Mouse (Mus musculus) liver, adult 2 months (tissue): Measurements from ENCODE around the gene Smim6. TPM values are rescaled to one million over a fixed set of nuclear protein-coding genes. Genes with fewer than 3 reads are reported as not detected.
A peak's percentile ranks its signal among the peaks of the same experiment; 100 is the strongest.

Source experiments
- DNase-seq: peaks from one replicate; pipeline ENCODE4 v3.0.0-alpha.2; 2011; ENCODE audit warnings: low read depth, low spot score; ENCODE audit errors: extremely low read depth
- H3K27ac ChIP-seq: fragments of 200-500 bp; replicated peaks from 2 replicates; pipeline ENCODE4 v1.5.1; 2012; ENCODE audit warnings: low read depth, mild to moderate bottlenecking, control low read depth, inconsistent platforms, low read length; ENCODE audit not compliant: insufficient read depth
- H3K27me3 ChIP-seq: fragments of 200-500 bp; 2 replicates; pipeline ENCODE4 v1.6.1; 2012; ENCODE audit warnings: mild to moderate bottlenecking, moderate library complexity, low read length, inconsistent platforms; ENCODE audit not compliant: control insufficient read depth, insufficient read depth
- H3K36me3 ChIP-seq: fragments of 200-500 bp; 2 replicates; pipeline ENCODE4 v1.6.1; 2012; ENCODE audit warnings: low read length, inconsistent platforms; ENCODE audit not compliant: control insufficient read depth, insufficient read depth
- H3K4me1 ChIP-seq: fragments of 200-500 bp; 2 replicates; pipeline ENCODE4 v1.6.1; 2011; ENCODE audit warnings: low read length; ENCODE audit not compliant: control insufficient read depth, insufficient read depth
- H3K4me3 ChIP-seq: fragments of 200-500 bp; 2 replicates; pipeline ENCODE4 v1.5.1; 2011; ENCODE audit warnings: low read depth, mild to moderate bottlenecking, control low read depth, low read length, moderate library complexity; ENCODE audit not compliant: insufficient read depth
- H3K79me2 ChIP-seq: fragments of 200-500 bp; 2 replicates; pipeline ENCODE4 v1.6.1; 2012; ENCODE audit warnings: inconsistent platforms, mild to moderate bottlenecking, low read length, moderate library complexity; ENCODE audit not compliant: control insufficient read depth, insufficient read depth
- H3K9ac ChIP-seq: fragments of 200-500 bp; 2 replicates; pipeline ENCODE4 v1.6.1; 2012; ENCODE audit warnings: low read depth, mild to moderate bottlenecking, control low read depth, inconsistent platforms, low read length
- CTCF ChIP-seq: fragments of 200-500 bp; IDR thresholded peaks from 2 replicates; pipeline ENCODE4 v1.5.1; 2011; ENCODE audit warnings: low read depth, low read length, control low read depth
- POLR2A ChIP-seq: fragments of 200-500 bp; IDR thresholded peaks from 2 replicates; pipeline ENCODE4 v1.6.1; 2011; ENCODE audit warnings: low read length, control low read depth; ENCODE audit not compliant: insufficient read depth; ENCODE audit errors: extremely low read depth
- WGBS: fragments of 180-500 bp; shearing (Covaris S2); methylation state at CpG from one replicate; pipeline ENCODE4 v1.1.7; 2018; 5-methylcytosine and 5-hydroxymethylcytosine counted together
- polyA plus RNA-seq: library from polyadenylated mRNA; depleted of rRNA; stranded (reverse); fragments of >200 nt; gene quantifications from 2 replicates; pipeline ENCODE4 v1.2.3, GENCODE M21; 2012
- total RNA-seq: library from RNA; depleted of rRNA; stranded (reverse); fragments of >200 nt; gene quantifications from 2 replicates; pipeline ENCODE4 v1.2.3, GENCODE M21; 2014

The Smim6 gene
- total and polyA plus RNA-seq, 2 experiments: 0.38 to 0.55 TPM

- no peaks in the 10 kb centered on the region for H3K36me3 ChIP-seq
- no peak for DNase-seq
- TF ChIP-seq CTCF: no peak
- TF ChIP-seq POLR2A: no peak
- 87% methylated on average over 5 of the region's 5 CpGs for WGBS
- no peaks in the 10 kb centered on the region for H3K27me3 ChIP-seq
- H3K4me1 ChIP-seq: 0 out of 2 replicates have a peak, but pooled peaks cover 1% of the 10 kb centered on the region
- H3K9ac ChIP-seq: no peak overlapping the region
- H3K27ac ChIP-seq: no peak overlapping the region
- H3K4me3 ChIP-seq: no peak overlapping the region
- H3K79me2 ChIP-seq: no peaks in the 10 kb centered on the region
Measured at GRCm38 (mm10) chr11:115902177-115902576, 9.6 kb upstream of the Smim6 start.

- H3K9ac ChIP-seq: no peak overlapping the region
- TF ChIP-seq POLR2A: no peak
- no peak for TF ChIP-seq CTCF
- H3K27ac ChIP-seq: no peak overlapping the region
- no peak overlapping the region for H3K4me3 ChIP-seq
- H3K79me2 ChIP-seq: no peaks in the 10 kb centered on the region
- H3K4me1 ChIP-seq: 0 out of 2 replicates have a peak, but pooled peaks cover 1% of the 10 kb centered on the region
- WGBS: 72% methylated on average over 1 of the region's 1 CpGs
- H3K36me3 ChIP-seq: no peaks in the 10 kb centered on the region
- H3K27me3 ChIP-seq: no peaks in the 10 kb centered on the region
- no peak for DNase-seq
Measured at GRCm38 (mm10) chr11:115902831-115903230, 9.0 kb upstream of the Smim6 start.

- Histone ChIP-seq H3K27ac (0 out of 2 replicates have a peak overlapping the region, but pooled peaks have one; percentile 9), H3K4me3 (no peak overlapping the region)
Measured at GRCm38 (mm10) chr11:115903384-115904230, 8.2 kb upstream of the Smim6 start.

GRCm38 (mm10) chr11:115904231-115904955 lies 7.4 kb upstream of the Smim6 start:
- H3K27me3 ChIP-seq: no peaks in the 10 kb centered on the region
- 90% methylated on average over 8 of the region's 8 CpGs for WGBS
- DNase-seq: no peak
- 0 out of 2 replicates have a peak, but pooled peaks cover 1% of the 10 kb centered on the region for H3K4me1 ChIP-seq
- no peak for TF ChIP-seq CTCF
- TF ChIP-seq POLR2A: no peak
- no peaks in the 10 kb centered on the region for H3K79me2 ChIP-seq
- no peaks in the 10 kb centered on the region for H3K36me3 ChIP-seq
- no peak overlapping the region for H3K9ac ChIP-seq
- H3K4me3 ChIP-seq: no peak overlapping the region
- H3K27ac ChIP-seq: no peak overlapping the region

More at GRCm38 (mm10) chr11:115903384-115904230, 8.2 kb upstream of the Smim6 start:
- no peak overlapping the region for H3K9ac ChIP-seq
- no peaks in the 10 kb centered on the region for H3K36me3 ChIP-seq
- H3K4me1 ChIP-seq: 0 out of 2 replicates have a peak, but pooled peaks cover 1% of the 10 kb centered on the region
- no peak for DNase-seq
- TF ChIP-seq POLR2A (no peak), CTCF (no peak)
- no peaks in the 10 kb centered on the region for H3K27me3 ChIP-seq
- 60% methylated on average over 11 of the region's 11 CpGs for WGBS
- H3K79me2 ChIP-seq: no peaks in the 10 kb centered on the region

- WGBS: 88% methylated on average over 16 of the region's 16 CpGs
- H3K79me2 ChIP-seq: no peaks in the 10 kb centered on the region
- no peak for DNase-seq
- no peaks in the 10 kb centered on the region for H3K36me3 ChIP-seq
- H3K27me3 ChIP-seq: no peaks in the 10 kb centered on the region
- H3K9ac ChIP-seq: no peak overlapping the region
- 0 out of 2 replicates have a peak, but pooled peaks cover 1% of the 10 kb centered on the region for H3K4me1 ChIP-seq
- no peak overlapping the region for H3K27ac ChIP-seq
- H3K4me3 ChIP-seq: no peak overlapping the region
- TF ChIP-seq POLR2A (no peak), CTCF (no peak)
Measured at GRCm38 (mm10) chr11:115904956-115905790, 6.6 kb upstream of the Smim6 start.
